Mouse (Mus musculus) heart, postnatal 0 days (tissue): ENCODE results near the gene Selenom. TPM values are rescaled to one million over a fixed set of nuclear protein-coding genes. Genes with fewer than 3 reads are reported as not detected.
A peak's percentile ranks its signal among the peaks of the same experiment; 100 is the strongest.

ENCODE experiments used
- ATAC-seq: fragments of 200-750 bp; cut with Nextera tagmentation; 2 replicates; pipeline ENCODE4 v1.8.0; 2017; ENCODE audit warnings: low read depth, moderate number of reproducible peaks, moderate library complexity; ENCODE audit not compliant: insufficient read depth
- DNase-seq: peaks from one replicate; pipeline ENCODE4 v3.0.0-alpha.2; 2016; ENCODE audit warnings: low spot score
- H3K27ac ChIP-seq: fragments of 300-500 bp; sonication (generic); 2 replicates; pipeline ENCODE4 v1.5.1; 2014; ENCODE audit warnings: low read depth, mild to moderate bottlenecking
- H3K27me3 ChIP-seq: fragments of 300-500 bp; sonication (generic); 2 replicates; pipeline ENCODE4 v1.6.1; 2014; ENCODE audit warnings: low read length, mixed read lengths; ENCODE audit not compliant: control insufficient read depth, insufficient read depth
- H3K36me3 ChIP-seq: fragments of 300-500 bp; sonication (generic); replicated peaks from 2 replicates; pipeline ENCODE4 v1.6.1; 2014; ENCODE audit warnings: low read length, mixed read lengths; ENCODE audit not compliant: control insufficient read depth, insufficient read depth
- H3K4me1 ChIP-seq: fragments of 300-500 bp; sonication (generic); 2 replicates; pipeline ENCODE4 v1.6.1; 2014; ENCODE audit warnings: antibody characterized with exemption; ENCODE audit not compliant: control insufficient read depth, insufficient read depth
- H3K4me2 ChIP-seq: fragments of 300-500 bp; sonication (generic); 2 replicates; pipeline ENCODE4 v1.6.1; 2014; ENCODE audit warnings: low read depth, mild to moderate bottlenecking, low read length, moderate library complexity
- H3K4me3 ChIP-seq: fragments of 300-500 bp; sonication (generic); 2 replicates; pipeline ENCODE4 v1.5.1; 2014; ENCODE audit warnings: low read depth, low read length
- H3K9ac ChIP-seq: fragments of 300-500 bp; sonication (generic); replicated peaks from 2 replicates; pipeline ENCODE4 v1.6.1; 2014; ENCODE audit warnings: low read depth, low read length, mixed read lengths
- H3K9me3 ChIP-seq: fragments of 300-500 bp; sonication (generic); replicated peaks from 2 replicates; pipeline ENCODE4 v1.6.1; 2016; ENCODE audit warnings: low read length; ENCODE audit not compliant: control insufficient read depth
- CTCF ChIP-seq: IDR thresholded peaks from 2 replicates; pipeline ENCODE4 v1.5.1; 2016; ENCODE audit warnings: antibody characterized with exemption, control low read depth, low read depth
- EP300 ChIP-seq: IDR thresholded peaks from 2 replicates; pipeline ENCODE4 v1.6.1; 2016; ENCODE audit warnings: antibody characterized with exemption, low read depth
- WGBS: fragments of 180-500 bp; shearing (Covaris S2); extraction: QIAGEN DNeasy Blood & Tissue Kit; methylation state at CpG from one replicate; pipeline ENCODE4 v1.1.7; 2014; 5-methylcytosine and 5-hydroxymethylcytosine counted together
- polyA plus RNA-seq: library from polyadenylated mRNA; unstranded; fragments of >200 nt; fragmentation: Nextera tagmentation; extraction: Ambion mirVana; gene quantifications from 2 replicates; pipeline ENCODE4 v1.2.1, GENCODE M21; 2015
- total RNA-seq: library from RNA; depleted of rRNA; stranded (reverse); fragments of >200 nt; gene quantifications from 2 replicates; pipeline ENCODE4 v1.2.3, GENCODE M21; 2014; ENCODE audit warnings: low replicate concordance

The Selenom gene
- total and polyA plus RNA-seq, 2 experiments from 2014 or later: 129 to 147 TPM

DNA sequence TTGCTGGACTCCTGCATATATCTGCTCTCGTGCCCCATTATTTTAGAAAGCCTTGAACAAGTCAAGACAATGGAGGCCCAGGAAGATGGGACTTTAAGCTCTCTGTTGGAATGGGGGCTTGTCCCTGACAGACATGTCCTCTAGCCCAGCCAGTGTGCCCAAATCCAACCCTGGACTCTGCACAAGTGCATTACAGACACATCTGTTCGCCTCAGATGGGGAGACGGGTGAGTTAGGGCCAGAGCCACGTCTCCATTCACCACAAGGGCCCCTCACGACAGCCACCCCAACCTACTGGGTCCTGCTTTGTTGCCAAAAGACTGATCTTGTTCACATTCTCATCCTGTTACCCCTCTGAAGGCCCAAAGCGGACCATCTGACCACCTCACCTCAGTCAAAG lies 13.7 kb downstream of the Selenom start:
- Histone ChIP-seq H3K27ac (peak overlapping the region; percentile 89), H3K4me3 (no peak overlapping the region), H3K9me3 (no peaks in the 10 kb centered on the region), H3K36me3 (peaks cover 99% of the 10 kb centered on the region), H3K9ac (no peak overlapping the region), H3K4me1 (peaks cover 19% of the 10 kb centered on the region; the same call in 1 of the 2 replicates), H3K4me2 (peak overlapping the region; percentile 54; the same call in 1 of the 2 replicates), H3K27me3 (no peaks in the 10 kb centered on the region)
- ATAC-seq: no peak
- no peak for TF ChIP-seq CTCF
- TF ChIP-seq EP300: no peak
- WGBS: 87% methylated on average over 6 of the region's 6 CpGs
- no peak for DNase-seq

DNA sequence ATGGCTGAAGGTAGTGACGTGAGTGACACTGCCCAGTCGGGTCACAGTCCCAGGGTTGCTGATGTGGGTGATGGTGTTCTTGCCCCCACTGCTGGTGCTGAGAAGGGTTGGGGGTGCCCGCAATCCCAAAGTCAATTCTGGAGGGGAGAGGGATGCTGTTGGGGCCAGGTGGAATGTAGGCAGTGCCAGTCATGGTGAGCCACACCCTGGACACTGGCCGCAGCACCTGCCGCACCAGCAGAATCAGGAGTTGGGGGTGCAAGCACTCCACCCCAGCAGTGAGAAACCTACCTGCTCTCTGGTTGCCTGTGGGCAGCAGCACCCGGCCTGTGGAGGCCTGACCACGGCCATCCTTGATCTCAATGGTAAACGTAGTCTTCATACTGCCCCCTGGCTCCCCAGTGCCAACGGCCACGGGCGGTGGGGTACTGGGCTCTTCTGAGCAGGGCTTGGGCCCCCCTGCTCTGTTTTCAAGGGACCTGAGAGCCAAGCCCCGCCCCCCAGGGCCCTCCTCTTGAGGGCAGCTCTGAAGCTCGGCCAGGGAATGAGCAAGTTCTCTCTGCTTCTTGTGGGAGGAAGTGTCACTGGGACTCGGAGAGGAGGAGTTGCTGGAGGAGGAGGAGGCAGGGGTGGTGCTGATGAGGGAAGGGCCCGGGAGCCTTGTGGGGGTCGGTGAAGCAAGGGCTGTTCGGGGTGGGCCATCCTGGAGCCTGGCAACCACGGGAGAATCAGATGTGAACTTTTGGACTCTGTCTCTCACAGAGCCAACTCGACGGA lies 15.2 kb downstream of the Selenom start:
- Histone ChIP-seq H3K27ac (no peak overlapping the region), H3K4me3 (no peak overlapping the region), H3K4me1 (peaks cover 19% of the 10 kb centered on the region; the same call in 1 of the 2 replicates), H3K9ac (no peak overlapping the region), H3K9me3 (no peaks in the 10 kb centered on the region), H3K36me3 (peaks cover 91% of the 10 kb centered on the region), H3K4me2 (no peak overlapping the region), H3K27me3 (no peaks in the 10 kb centered on the region)
- ATAC-seq: no peak
- no peak for TF ChIP-seq CTCF
- TF ChIP-seq EP300: no peak
- WGBS: 81% methylated on average over 20 of the region's 20 CpGs
- DNase-seq: no peak

DNA sequence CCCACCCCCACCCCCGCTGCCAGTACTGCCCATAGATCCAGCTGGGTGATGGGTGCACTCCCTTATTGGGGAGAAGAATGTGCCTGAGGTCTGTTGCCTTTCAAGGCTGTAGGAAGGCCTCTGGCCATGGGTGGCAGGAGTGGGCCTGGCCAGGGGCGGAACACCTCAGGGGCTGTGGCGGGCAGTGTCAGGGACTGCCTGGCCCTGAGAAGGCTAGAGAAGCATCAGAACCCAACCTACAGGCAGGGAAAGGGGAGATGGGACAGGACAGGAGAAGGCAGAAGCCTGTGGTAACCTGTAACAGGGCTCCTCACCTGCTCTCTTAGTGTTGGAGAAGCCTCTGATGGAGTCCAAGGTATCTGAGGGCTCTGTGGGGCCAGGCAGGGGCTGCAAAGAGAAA lies 16.2 kb downstream of the Selenom start:
- Histone ChIP-seq H3K4me1 (peaks cover 22% of the 10 kb centered on the region; the same call in 1 of the 2 replicates), H3K27ac (no peak overlapping the region), H3K4me3 (no peak overlapping the region), H3K4me2 (no peak overlapping the region), H3K9me3 (no peaks in the 10 kb centered on the region), H3K9ac (no peak overlapping the region), H3K27me3 (no peaks in the 10 kb centered on the region), H3K36me3 (peaks cover 80% of the 10 kb centered on the region)
- TF ChIP-seq EP300: no peak
- TF ChIP-seq CTCF: no peak
- no peak for ATAC-seq
- 87% methylated on average over 3 of the region's 3 CpGs for WGBS
- DNase-seq: no peak

DNA sequence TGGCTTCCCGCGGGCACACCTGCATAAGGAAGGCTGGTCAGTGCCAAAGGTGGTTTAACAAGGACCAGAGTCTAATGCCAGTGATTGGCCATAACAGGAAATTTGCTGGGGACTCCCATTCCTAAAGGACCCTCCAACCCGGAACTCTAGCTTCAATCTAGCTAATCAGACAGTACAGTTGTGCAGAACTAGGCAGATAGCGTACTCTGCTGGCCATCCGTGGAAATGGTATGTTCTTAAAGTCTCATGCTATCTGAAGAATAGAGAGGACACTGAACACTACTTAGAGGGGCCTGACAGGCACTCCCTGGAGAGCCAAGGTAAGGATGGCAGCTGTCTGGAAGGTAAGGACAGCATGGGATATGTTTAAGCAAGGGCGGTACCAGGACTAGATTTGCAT lies 17.1 kb downstream of the Selenom start:
- Histone ChIP-seq H3K9me3 (no peaks in the 10 kb centered on the region), H3K4me3 (no peak overlapping the region), H3K27me3 (no peaks in the 10 kb centered on the region), H3K4me1 (peaks cover 21% of the 10 kb centered on the region), H3K9ac (no peak overlapping the region), H3K36me3 (peaks cover 71% of the 10 kb centered on the region), H3K4me2 (no peak overlapping the region), H3K27ac (no peak overlapping the region)
- ATAC-seq: no peak
- TF ChIP-seq CTCF: peak; percentile 45
- no peak for TF ChIP-seq EP300
- WGBS: 85% methylated on average over 6 of the region's 6 CpGs
- DNase-seq: no peak

DNA sequence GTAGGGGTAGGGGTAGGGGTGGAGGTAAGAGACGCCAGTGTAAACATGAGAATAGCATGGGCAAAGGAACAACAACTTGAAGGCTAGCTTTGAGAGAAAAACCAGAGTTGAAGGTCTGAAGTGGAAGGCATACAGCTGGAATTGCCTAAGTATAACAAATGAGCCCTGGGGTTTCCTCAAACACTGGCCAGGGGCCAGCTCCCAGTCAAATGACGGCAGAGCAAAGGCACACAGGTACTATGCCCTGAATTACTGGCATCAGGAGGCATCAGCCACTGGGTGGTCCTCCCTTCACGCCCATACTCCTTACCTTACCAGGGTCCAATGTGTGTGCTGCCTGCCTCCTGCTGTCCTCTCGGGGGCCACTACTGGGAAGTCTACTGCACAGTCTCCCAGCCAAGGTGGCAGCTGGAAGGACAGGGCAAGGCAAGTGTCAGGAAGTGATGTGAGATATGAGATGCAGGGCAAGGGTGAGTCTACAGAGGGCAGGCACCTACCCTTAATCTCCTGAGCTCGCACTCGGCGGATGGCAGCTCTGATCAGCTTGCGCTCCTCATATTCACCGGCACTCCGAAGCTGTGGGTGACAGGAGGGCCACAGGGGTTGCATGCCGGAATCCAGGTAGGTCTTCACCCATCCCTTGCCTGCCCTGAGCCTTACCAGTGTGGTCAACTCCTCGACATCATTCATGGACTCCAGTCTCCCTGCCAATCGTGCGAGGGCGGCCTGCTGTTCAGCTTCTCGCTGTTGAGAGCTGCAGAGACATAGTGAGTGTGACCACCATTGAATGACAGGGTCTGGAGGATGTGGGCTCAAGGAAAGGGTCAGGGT lies 17.8 kb downstream of the Selenom start:
- WGBS: 90% methylated on average over 16 of the region's 16 CpGs
- Histone ChIP-seq H3K27ac (no peak overlapping the region), H3K9me3 (no peaks in the 10 kb centered on the region), H3K4me1 (peaks cover 21% of the 10 kb centered on the region), H3K4me2 (no peak overlapping the region), H3K4me3 (no peak overlapping the region), H3K36me3 (peaks cover 64% of the 10 kb centered on the region), H3K27me3 (no peaks in the 10 kb centered on the region), H3K9ac (no peak overlapping the region)
- TF ChIP-seq CTCF: no peak
- TF ChIP-seq EP300: no peak
- DNase-seq (no peak), ATAC-seq (no peak)
